ENCODE assay signal across 8 mouse cellular contexts in the genomic region with DNA sequence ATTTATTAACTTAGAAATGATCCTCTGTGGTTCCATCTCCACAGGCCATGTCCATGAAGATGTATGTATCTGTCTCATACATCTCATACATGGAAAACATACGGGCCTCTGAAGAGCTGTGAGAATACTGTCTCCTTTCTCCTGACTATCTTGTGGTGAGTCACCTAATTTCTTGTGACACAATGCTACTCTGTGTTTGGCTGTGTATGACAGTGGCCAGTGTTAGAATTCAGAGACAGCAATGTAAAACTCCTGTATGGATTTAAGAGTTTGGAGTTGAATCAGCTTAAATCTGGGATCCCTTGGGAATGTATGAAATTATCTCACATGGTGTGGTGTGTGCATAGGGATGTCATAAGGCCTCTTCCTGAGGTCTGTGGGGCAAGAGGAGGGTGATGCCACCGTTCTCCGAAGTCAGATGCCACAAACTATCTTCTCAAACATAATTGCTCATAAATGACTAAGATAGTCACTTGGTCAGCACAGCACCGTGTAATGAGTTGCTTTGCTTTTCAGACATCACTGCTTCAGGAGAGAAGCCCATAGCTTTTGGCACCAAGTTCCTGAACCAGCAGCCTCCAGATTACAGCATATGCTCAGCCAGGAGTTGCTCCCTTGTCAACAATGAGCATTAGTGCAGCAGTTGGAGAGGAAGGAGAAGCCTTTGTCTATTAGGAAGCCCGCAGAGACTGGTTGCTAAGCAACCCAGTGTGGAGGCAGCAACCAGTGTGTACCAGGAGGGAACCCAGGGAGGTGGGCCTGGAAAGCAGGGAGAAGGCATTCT.
DNase-seq lines count a peak whose midpoint lies in the region; ATAC-seq and TF ChIP-seq lines count a peak whose summit lies in the region.
"Had no signal": no experiment of that assay in that cellular context is flagged by ENCODE, and none has a peak within 500 bp of the region (broad histone marks: within the 10 kb centered on the region; RNA-seq: fewer than 3 reads in every experiment).

No protein-coding gene starts in this region.

- no peak overlapping the region for H3K4me3 ChIP-seq in forebrain, embryonic 16.5 days (replicated peaks; ENCODE audit: low read length)
- H3K4me3 ChIP-seq in cerebellum, adult 2 months (replicated peaks; ENCODE audit: insufficient read depth, low read depth, low read length): no peak overlapping the region
- no peak overlapping the region for H3K4me3 ChIP-seq in kidney, embryonic 14.5 days (ENCODE audit: low read length)
- H3K4me3 ChIP-seq: limb, embryonic 12.5 days had no signal

- DNase-seq in embryo, embryonic 10.5 days (ENCODE audit: low spot score): peak; percentile 83
- peak; percentile 52 to 75 for DNase-seq in left cerebral cortex, adult 18-20 months (ENCODE audit: low spot score in 2 of 2)
- peak; percentile 94 for DNase-seq in retina, postnatal 1 day
- DNase-seq in gastrocnemius, postnatal 4 days (ENCODE audit: low spot score in 2 of 2): no peak
- DNase-seq in cerebellum, adult 2 months: no peak

- ATAC-seq in forebrain, embryonic 16.5 days: peak; percentile 99
- ATAC-seq in kidney, embryonic 14.5 days (ENCODE audit: low FRiP score, low TSS enrichment): no peak

- 0 out of 2 replicates have a peak overlapping the region, but pooled peaks have one; percentile 1 for H3K4me2 ChIP-seq in forebrain, embryonic 16.5 days (ENCODE audit: low read length)
- no peak overlapping the region for H3K4me2 ChIP-seq in kidney, embryonic 14.5 days (replicated peaks; ENCODE audit: low read depth, low read length)
- H3K4me2 ChIP-seq: limb, embryonic 12.5 days had no signal

- H3K36me3 ChIP-seq in forebrain, embryonic 16.5 days (ENCODE audit: control insufficient read depth, insufficient read depth): no peaks in the 10 kb centered on the region
- no peaks in the 10 kb centered on the region for H3K36me3 ChIP-seq in kidney, embryonic 14.5 days (ENCODE audit: control insufficient read depth, insufficient read depth, low read length)
- H3K36me3 ChIP-seq: limb, embryonic 12.5 days had no signal

- peak overlapping the region; percentile 68 for H3K27ac ChIP-seq in forebrain, embryonic 16.5 days (ENCODE audit: low read length)
- no peak overlapping the region for H3K27ac ChIP-seq in cerebellum, adult 2 months (ENCODE audit: insufficient read depth, low read length)
- H3K27ac ChIP-seq in kidney, embryonic 14.5 days (ENCODE audit: low read depth, low read length): no peak overlapping the region
- H3K27ac ChIP-seq: limb, embryonic 12.5 days had no signal

- peaks cover 21% of the 10 kb centered on the region for H3K4me1 ChIP-seq in forebrain, embryonic 16.5 days (replicated peaks; ENCODE audit: control insufficient read depth, insufficient read depth, low read length)
- no peaks in the 10 kb centered on the region for H3K4me1 ChIP-seq in cerebellum, adult 2 months (ENCODE audit: control insufficient read depth, insufficient read depth, low read length)
- no peaks in the 10 kb centered on the region for H3K4me1 ChIP-seq in kidney, embryonic 14.5 days (ENCODE audit: control insufficient read depth, insufficient read depth, low read length)

- TF ChIP-seq POLR2A in cerebellum, adult 2 months (IDR thresholded peaks at IDR 0.05; ENCODE audit: borderline replicate concordance, insufficient read depth, low read length): no peak

- no peak for TF ChIP-seq CTCF in cerebellum, adult 2 months (IDR thresholded peaks at IDR 0.05; ENCODE audit: borderline replicate concordance, insufficient read depth, low read depth, low read length)

- no peak overlapping the region for H3K9ac ChIP-seq in forebrain, embryonic 16.5 days (replicated peaks; ENCODE audit: low read depth, low read length)
- no peak overlapping the region for H3K9ac ChIP-seq in kidney, embryonic 14.5 days (ENCODE audit: low read depth, low read length)
- H3K9ac ChIP-seq: limb, embryonic 12.5 days had no signal

- 21% methylated on average over 5 of the region's 5 CpGs for WGBS in forebrain, embryonic 16.5 days
- whole genome bisulfite sequencing in cerebellum, adult 2 months: 31% methylated on average over 5 of the region's 5 CpGs
- 63% methylated on average over 5 of the region's 5 CpGs for WGBS in kidney, embryonic 14.5 days

- H3K27me3 ChIP-seq in forebrain, embryonic 16.5 days (replicated peaks; ENCODE audit: control insufficient read depth, insufficient read depth, low read length): no peaks in the 10 kb centered on the region
- H3K27me3 ChIP-seq in cerebellum, adult 2 months (ENCODE audit: control insufficient read depth, insufficient read depth, low read length): no peaks in the 10 kb centered on the region
- no peaks in the 10 kb centered on the region for H3K27me3 ChIP-seq in kidney, embryonic 14.5 days (ENCODE audit: control insufficient read depth, insufficient read depth, low read length)
- H3K27me3 ChIP-seq: limb, embryonic 12.5 days had no signal

- no peaks in the 10 kb centered on the region for H3K9me3 ChIP-seq in forebrain, embryonic 16.5 days (ENCODE audit: control insufficient read depth, low read length)
- no peaks in the 10 kb centered on the region for H3K9me3 ChIP-seq in kidney, embryonic 14.5 days (ENCODE audit: control insufficient read depth, low read length)
- H3K9me3 ChIP-seq: limb, embryonic 12.5 days had no signal

Comparison
In these comparisons a context has a peak if more than half of its experiments do, and no peak if none do; other contexts are left out.
1. DNase-seq: peak in embryo, embryonic 10.5 days (single experiment), left cerebral cortex, adult 18-20 months (2 of 2) and retina, postnatal 1 day (single experiment); none in gastrocnemius, postnatal 4 days (0 of 2) and cerebellum, adult 2 months (0 of 2).